Mouse (Mus musculus): ENCODE measurements around the gene Cttnbp2. TPM values are rescaled to one million over a fixed set of nuclear protein-coding genes. Genes with fewer than 3 reads are reported as not detected.

Gene Cttnbp2
- 1 to 10 TPM; 1.1 to 3.4 (median 1.8) TPM for total RNA-seq (2022)

- DNase-seq (ENCODE audit: low spot score): peak; percentile 25
Measured at GRCm38 (mm10) chr6:18514480-18515352, at the start of gene Cttnbp2. Gene Cttnbp2 (minus strand): TSS chr6:18514843.

GRCm38 (mm10) chr6:18559019-18559418, 44.4 kb upstream of the Cttnbp2 start:
- DNase-seq (ENCODE audit: low spot score): no peak

GRCm38 (mm10) chr6:18547516-18548465, 33.1 kb upstream of the Cttnbp2 start:
- DNase-seq (ENCODE audit: low spot score): no peak

- no peak for DNase-seq (ENCODE audit: low spot score)
Measured at GRCm38 (mm10) chr6:18543878-18544277, 29.2 kb upstream of the Cttnbp2 start.

GRCm38 (mm10) chr6:18540396-18540795, 25.8 kb upstream of the Cttnbp2 start:
- no peak for DNase-seq (ENCODE audit: low spot score)

- no peak for DNase-seq (ENCODE audit: low spot score)
Measured at GRCm38 (mm10) chr6:18530394-18530793, 15.8 kb upstream of the Cttnbp2 start.

GRCm38 (mm10) chr6:18517626-18518025, 3.0 kb upstream of the Cttnbp2 start:
- DNase-seq (ENCODE audit: low spot score): no peak

- no peak for DNase-seq (ENCODE audit: low spot score)
Measured at GRCm38 (mm10) chr6:18513611-18514473, 801 bp downstream of the Cttnbp2 start.

GRCm38 (mm10) chr6:18511886-18512285, 2.8 kb downstream of the Cttnbp2 start:
- no peak for DNase-seq (ENCODE audit: low spot score)

GRCm38 (mm10) chr6:18508036-18508435, 6.6 kb downstream of the Cttnbp2 start:
- peak; percentile 14 for DNase-seq (ENCODE audit: low spot score)

GRCm38 (mm10) chr6:18499833-18500232, 14.8 kb downstream of the Cttnbp2 start:
- DNase-seq (ENCODE audit: low spot score): no peak

- DNase-seq (ENCODE audit: low spot score): no peak
Measured at GRCm38 (mm10) chr6:18492977-18493376, 21.7 kb downstream of the Cttnbp2 start.

- no peak for DNase-seq (ENCODE audit: low spot score)
Measured at GRCm38 (mm10) chr6:18492248-18492901, 22.3 kb downstream of the Cttnbp2 start.

GRCm38 (mm10) chr6:18485087-18485486, 29.6 kb downstream of the Cttnbp2 start:
- DNase-seq (ENCODE audit: low spot score): no peak

- no peak for DNase-seq (ENCODE audit: low spot score)
Measured at GRCm38 (mm10) chr6:18484061-18484460, 30.6 kb downstream of the Cttnbp2 start.

GRCm38 (mm10) chr6:18482546-18482945, 32.1 kb downstream of the Cttnbp2 start:
- no peak for DNase-seq (ENCODE audit: low spot score)

- no peak for DNase-seq (ENCODE audit: low spot score)
Measured at GRCm38 (mm10) chr6:18481781-18482180, 32.9 kb downstream of the Cttnbp2 start.

GRCm38 (mm10) chr6:18477313-18477930, 37.2 kb downstream of the Cttnbp2 start:
- DNase-seq (ENCODE audit: low spot score): no peak

- no peak for DNase-seq (ENCODE audit: low spot score)
Measured at GRCm38 (mm10) chr6:18474983-18475382, 39.7 kb downstream of the Cttnbp2 start.

GRCm38 (mm10) chr6:18474541-18474940, 40.1 kb downstream of the Cttnbp2 start:
- no peak for DNase-seq (ENCODE audit: low spot score)
